Mouse (Mus musculus): Measurements from ENCODE around the gene Nr4a1. TPM values are rescaled to one million over a fixed set of nuclear protein-coding genes. Genes with fewer than 3 reads are reported as not detected.

Gene Nr4a1
- total RNA-seq, 2 experiments from 2014 or later, result 25.3 to 26.0 TPM

GRCm38 (mm10) chr15:101232607-101233006, 21.5 kb upstream of the Nr4a1 start:
- no peak for DNase-seq (ENCODE audit: low spot score in 2 of 2)

- DNase-seq (ENCODE audit: low spot score in 2 of 2), result no peak
These were observed 20.9 kb upstream of the Nr4a1 start for GRCm38 (mm10) chr15:101233183-101233582.

GRCm38 (mm10) chr15:101233641-101234275, 20.3 kb upstream of the Nr4a1 start:
- no peak for DNase-seq (ENCODE audit: low spot score in 2 of 2)

- DNase-seq (ENCODE audit: low spot score in 2 of 2), result no peak
These were observed 19.3 kb upstream of the Nr4a1 start for GRCm38 (mm10) chr15:101234611-101235341.

GRCm38 (mm10) chr15:101235342-101235698, 18.7 kb upstream of the Nr4a1 start:
- DNase-seq (ENCODE audit: low spot score in 2 of 2), result no peak

GRCm38 (mm10) chr15:101235728-101236327, 18.2 kb upstream of the Nr4a1 start:
- no peak for DNase-seq (ENCODE audit: low spot score in 2 of 2)

- DNase-seq (ENCODE audit: low spot score in 2 of 2), result peak in 1 of 2 experiments; percentile 77
These were observed 17.2 kb upstream of the Nr4a1 start for GRCm38 (mm10) chr15:101236878-101237277.

- DNase-seq (ENCODE audit: low spot score in 2 of 2), result no peak
These were observed 15.1 kb upstream of the Nr4a1 start for GRCm38 (mm10) chr15:101238885-101239511.

GRCm38 (mm10) chr15:101239821-101240220, 14.2 kb upstream of the Nr4a1 start:
- no peak for DNase-seq (ENCODE audit: low spot score in 2 of 2)

- DNase-seq (ENCODE audit: low spot score in 2 of 2), result peak; percentile 66 to 81
These were observed 13.3 kb upstream of the Nr4a1 start for GRCm38 (mm10) chr15:101240799-101241204.

- no peak for DNase-seq (ENCODE audit: low spot score in 2 of 2)
These were observed 12.8 kb upstream of the Nr4a1 start for GRCm38 (mm10) chr15:101241236-101241635.

- DNase-seq (ENCODE audit: low spot score in 2 of 2), result no peak
These were observed 12.2 kb upstream of the Nr4a1 start for GRCm38 (mm10) chr15:101241853-101242252.

- no peak for DNase-seq (ENCODE audit: low spot score in 2 of 2)
These were observed 11.4 kb upstream of the Nr4a1 start for GRCm38 (mm10) chr15:101242645-101243044.

GRCm38 (mm10) chr15:101244012-101244411, 10.1 kb upstream of the Nr4a1 start:
- no peak for DNase-seq (ENCODE audit: low spot score in 2 of 2)

GRCm38 (mm10) chr15:101246231-101247154, 7.6 kb upstream of the Nr4a1 start:
- DNase-seq (ENCODE audit: low spot score in 2 of 2), result peak; percentile 87 to 92

- no peak for DNase-seq (ENCODE audit: low spot score in 2 of 2)
These were observed 6.9 kb upstream of the Nr4a1 start for GRCm38 (mm10) chr15:101247155-101247498.

GRCm38 (mm10) chr15:101248029-101248710, 5.9 kb upstream of the Nr4a1 start:
- DNase-seq (ENCODE audit: low spot score in 2 of 2), result no peak

- no peak for DNase-seq (ENCODE audit: low spot score in 2 of 2)
These were observed 3.8 kb upstream of the Nr4a1 start for GRCm38 (mm10) chr15:101250220-101250800.

GRCm38 (mm10) chr15:101251930-101252329, 2.1 kb upstream of the Nr4a1 start:
- DNase-seq (ENCODE audit: low spot score in 2 of 2), result no peak

GRCm38 (mm10) chr15:101252614-101253013, 1.5 kb upstream of the Nr4a1 start:
- no peak for DNase-seq (ENCODE audit: low spot score in 2 of 2)

Measured in gastrocnemius, postnatal 4 days (tissue).